Mouse (Mus musculus) olfactory bulb, adult 2 months (tissue): Measurements from ENCODE around the gene Lrrc18.

ENCODE experiments used
- CTCF ChIP-seq: fragments of 200-500 bp; IDR thresholded peaks from 2 replicates; pipeline ENCODE4 v1.5.1; 2012; ENCODE audit warnings: low read depth, mild to moderate bottlenecking, low read length, moderate library complexity; ENCODE audit not compliant: insufficient read depth
- POLR2A ChIP-seq: fragments of 200-500 bp; IDR thresholded peaks from 2 replicates; pipeline ENCODE4 v1.6.1; 2012; ENCODE audit warnings: mild to moderate bottlenecking, low read depth, low read length, moderate library complexity; ENCODE audit not compliant: insufficient read depth

- no peak for TF ChIP-seq CTCF
- no peak for TF ChIP-seq POLR2A
Measured at GRCm38 (mm10) chr14:32947512-32947911, 43.7 kb upstream of the Lrrc18 start.
